Mouse (Mus musculus): ENCODE data around the gene Ap5s1. TPM values are rescaled to one million over a fixed set of nuclear protein-coding genes. Genes with fewer than 3 reads are reported as not detected.

Ap5s1 gene
- polyA plus RNA-seq, 1 experiment from 2014 or later, result 36.1 TPM

Other genes starting within 250 kb of the Ap5s1 start
- gene Gfra4, start 164.0 kb upstream of the Ap5s1 start, polyA plus RNA-seq (2015; fragmentation: Nextera tagmentation; extraction: Ambion mirVana), result 48.4 and 53.5 TPM in 2 replicates
- gene Adam33, start 143.3 kb upstream of the Ap5s1 start, polyA plus RNA-seq (2015; fragmentation: Nextera tagmentation; extraction: Ambion mirVana), result 1.6 and 2.3 TPM in 2 replicates
- 0.15 and 0.24 TPM in 2 replicates for gene Siglec1, start 120.3 kb upstream of the Ap5s1 start, polyA plus RNA-seq (2015; fragmentation: Nextera tagmentation; extraction: Ambion mirVana)
- gene Hspa12b, start 79.8 kb upstream of the Ap5s1 start, polyA plus RNA-seq (2015; fragmentation: Nextera tagmentation; extraction: Ambion mirVana), result 6.5 and 6.9 TPM in 2 replicates
- gene Gm11037, start 73.6 kb upstream of the Ap5s1 start, polyA plus RNA-seq (2015; fragmentation: Nextera tagmentation; extraction: Ambion mirVana), result not detected in 2 replicates
- 86.6 and 92.7 TPM in 2 replicates for gene 1700037H04Rik, start 47.0 kb upstream of the Ap5s1 start, polyA plus RNA-seq (2015; fragmentation: Nextera tagmentation; extraction: Ambion mirVana)
- 11.1 and 11.3 TPM in 2 replicates for gene Cenpb, start 27.0 kb upstream of the Ap5s1 start, polyA plus RNA-seq (2015; fragmentation: Nextera tagmentation; extraction: Ambion mirVana)
- 22.8 and 29.6 TPM in 2 replicates for gene Cdc25b, start 20.1 kb upstream of the Ap5s1 start, polyA plus RNA-seq (2015; fragmentation: Nextera tagmentation; extraction: Ambion mirVana)
- 8.0 and 9.8 TPM in 2 replicates for gene Spef1, start 19.8 kb upstream of the Ap5s1 start, polyA plus RNA-seq (2015; fragmentation: Nextera tagmentation; extraction: Ambion mirVana)
- 8.9 and 9.0 TPM in 2 replicates for gene Mavs, start 27.0 kb downstream of the Ap5s1 start, polyA plus RNA-seq (2015; fragmentation: Nextera tagmentation; extraction: Ambion mirVana)
- gene Pank2, start 55.4 kb downstream of the Ap5s1 start, polyA plus RNA-seq (2015; fragmentation: Nextera tagmentation; extraction: Ambion mirVana), result 20.0 and 22.8 TPM in 2 replicates
- 13.5 and 17.1 TPM in 2 replicates for gene Rnf24, start 145.8 kb downstream of the Ap5s1 start, polyA plus RNA-seq (2015; fragmentation: Nextera tagmentation; extraction: Ambion mirVana)

Data from hindbrain, embryonic 16.5 days (tissue).